23 mouse cellular contexts compared by ENCODE assay signal in the genomic region with DNA sequence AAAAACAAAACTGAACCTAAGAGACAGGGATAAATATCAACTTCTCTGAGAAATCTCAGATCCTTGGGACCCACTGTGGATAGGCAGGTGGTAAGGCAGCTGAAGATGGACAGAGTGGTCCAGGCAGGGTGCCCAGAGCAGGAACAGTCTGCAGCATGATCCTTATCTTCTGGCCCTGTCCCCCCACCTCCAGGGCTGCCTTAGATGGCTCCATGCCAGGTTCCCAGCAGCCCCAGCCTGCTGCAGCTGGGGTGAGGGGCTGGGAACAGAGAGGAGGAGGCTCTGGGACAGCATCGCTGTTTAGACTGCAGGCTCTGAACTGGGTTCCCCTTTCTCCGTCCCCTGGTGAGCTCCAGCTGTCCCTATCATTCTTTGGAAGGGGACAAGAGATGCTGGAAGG. TPM values are rescaled to one million over a fixed set of nuclear protein-coding genes. Genes with fewer than 3 reads are reported as not detected.
DNase-seq lines count a peak whose midpoint lies in the region; ATAC-seq and TF ChIP-seq lines count a peak whose summit lies in the region.
"Had no signal": no experiment of that assay in that cellular context is flagged by ENCODE, and none has a peak within 500 bp of the region (broad histone marks: within the 10 kb centered on the region; RNA-seq: fewer than 3 reads in every experiment).

No protein-coding gene starts in this region.

- no peak for TF ChIP-seq POLR2A in kidney, adult 2 months (IDR thresholded peaks at IDR 0.05; ENCODE audit: low read depth, low read length)

- no peaks in the 10 kb centered on the region for H3K27me3 ChIP-seq in intestine, embryonic 15.5 days (replicated peaks)
- H3K27me3 ChIP-seq in intestine, postnatal 0 days (replicated peaks; ENCODE audit: control insufficient read depth, insufficient read depth, low read length), result no peaks in the 10 kb centered on the region
- no peaks in the 10 kb centered on the region for H3K27me3 ChIP-seq in lung, embryonic 16.5 days (ENCODE audit: control insufficient read depth, insufficient read depth, low read depth, low read length)
- no peaks in the 10 kb centered on the region for H3K27me3 ChIP-seq in embryonic facial prominence, embryonic 15.5 days
- no peaks in the 10 kb centered on the region for H3K27me3 ChIP-seq in kidney, adult 2 months (replicated peaks; ENCODE audit: control insufficient read depth, insufficient read depth, low read length)

- no peak for TF ChIP-seq CTCF in intestine, postnatal 0 days (IDR thresholded peaks at IDR 0.05; ENCODE audit: low read depth)
- no peak for TF ChIP-seq CTCF in kidney, adult 2 months (conservative IDR thresholded peaks at IDR 0.05; ENCODE audit: insufficient read depth, insufficient read length, low read depth, low read length)

- no peaks in the 10 kb centered on the region for H3K36me3 ChIP-seq in intestine, embryonic 15.5 days
- no peaks in the 10 kb centered on the region for H3K36me3 ChIP-seq in intestine, postnatal 0 days (ENCODE audit: control insufficient read depth, insufficient read depth)
- no peaks in the 10 kb centered on the region for H3K36me3 ChIP-seq in lung, embryonic 16.5 days (ENCODE audit: control insufficient read depth, insufficient read depth, low read length)
- H3K36me3 ChIP-seq in embryonic facial prominence, embryonic 15.5 days, result no peaks in the 10 kb centered on the region
- H3K36me3 ChIP-seq in kidney, adult 2 months (ENCODE audit: control insufficient read depth, insufficient read depth, low read length), result no peaks in the 10 kb centered on the region
- H3K36me3 ChIP-seq: heart, embryonic 10.5 days had no signal

- no peak overlapping the region for H3K4me3 ChIP-seq in intestine, embryonic 15.5 days (replicated peaks)
- H3K4me3 ChIP-seq in intestine, postnatal 0 days (ENCODE audit: low read depth, low read length), result no peak overlapping the region
- H3K4me3 ChIP-seq in lung, embryonic 16.5 days (ENCODE audit: low read length), result no peak overlapping the region
- H3K4me3 ChIP-seq in embryonic facial prominence, embryonic 15.5 days (replicated peaks), result no peak overlapping the region
- H3K4me3 ChIP-seq in kidney, adult 2 months (ENCODE audit: insufficient read depth, low read depth, low read length), result no peak overlapping the region
- H3K4me3 ChIP-seq: heart, embryonic 10.5 days had no signal

- DNase-seq in cerebellum, postnatal 10 days, result peak; percentile 80 to 86
- no peak for DNase-seq in cerebellum, adult 9-10 months
- no peak for DNase-seq in lung, postnatal 36 days
- no peak for DNase-seq in kidney, adult 2 months
- DNase-seq: adrenal gland, adult 8-10 months; cerebellum, adult 9-11 months; gastrocnemius, postnatal 25 days; heart, adult 11 months; heart, postnatal 36 days; kidney, postnatal 14 days; layer of hippocampus, adult 9-11 months; liver; midbrain, embryonic 14.5 days; right cerebral cortex, postnatal 25 days had no signal

- no peak overlapping the region for H3K4me2 ChIP-seq in intestine, embryonic 15.5 days (replicated peaks)
- no peak overlapping the region for H3K4me2 ChIP-seq in intestine, postnatal 0 days (replicated peaks; ENCODE audit: low read depth)
- no peak overlapping the region for H3K4me2 ChIP-seq in lung, embryonic 16.5 days (ENCODE audit: low read depth, low read length)
- no peak overlapping the region for H3K4me2 ChIP-seq in embryonic facial prominence, embryonic 15.5 days (replicated peaks)
- H3K4me2 ChIP-seq: hindbrain, embryonic 14.5 days had no signal

- H3K4me1 ChIP-seq in intestine, embryonic 15.5 days (replicated peaks), result 0 out of 2 replicates have a peak, but pooled peaks cover 5% of the 10 kb centered on the region
- no peaks in the 10 kb centered on the region for H3K4me1 ChIP-seq in intestine, postnatal 0 days (replicated peaks; ENCODE audit: control insufficient read depth, insufficient read depth, low read length)
- 0 out of 2 replicates have a peak, but pooled peaks cover 2% of the 10 kb centered on the region for H3K4me1 ChIP-seq in lung, embryonic 16.5 days (replicated peaks; ENCODE audit: control insufficient read depth, insufficient read depth, low read length)
- H3K4me1 ChIP-seq in embryonic facial prominence, embryonic 15.5 days, result peaks cover 38% of the 10 kb centered on the region
- H3K4me1 ChIP-seq in kidney, adult 2 months (ENCODE audit: control insufficient read depth, insufficient read depth, low read length), result no peaks in the 10 kb centered on the region

- H3K9me3 ChIP-seq in intestine, embryonic 15.5 days, result no peaks in the 10 kb centered on the region
- H3K9me3 ChIP-seq in intestine, postnatal 0 days (ENCODE audit: control insufficient read depth), result no peaks in the 10 kb centered on the region
- 0 out of 2 replicates have a peak, but pooled peaks cover 3% of the 10 kb centered on the region for H3K9me3 ChIP-seq in lung, embryonic 16.5 days (ENCODE audit: control insufficient read depth, low read length)
- no peaks in the 10 kb centered on the region for H3K9me3 ChIP-seq in embryonic facial prominence, embryonic 15.5 days (replicated peaks)
- H3K9me3 ChIP-seq: heart, embryonic 10.5 days had no signal

- peak; percentile 34; the same call in 1 of the 2 replicates for ATAC-seq in intestine, embryonic 15.5 days
- no peak for ATAC-seq in intestine, postnatal 0 days
- ATAC-seq in lung, embryonic 16.5 days (ENCODE audit: low read depth), result peak; percentile 43; the same call in 1 of the 2 replicates
- 0 out of 2 replicates have a peak, but pooled peaks have one; percentile 39 for ATAC-seq in embryonic facial prominence, embryonic 15.5 days (ENCODE audit: insufficient number of reproducible peaks, low FRiP score, low TSS enrichment, low read depth)
- ATAC-seq: forebrain, embryonic 14.5 days; lung, postnatal 0 days had no signal

- no peak overlapping the region for H3K27ac ChIP-seq in intestine, embryonic 15.5 days
- no peak overlapping the region; the same call in 1 of the 2 replicates for H3K27ac ChIP-seq in intestine, postnatal 0 days (ENCODE audit: low read depth, low read length)
- H3K27ac ChIP-seq in lung, embryonic 16.5 days (ENCODE audit: low read length), result no peak overlapping the region
- H3K27ac ChIP-seq in embryonic facial prominence, embryonic 15.5 days (replicated peaks), result no peak overlapping the region
- no peak overlapping the region for H3K27ac ChIP-seq in kidney, adult 2 months (ENCODE audit: insufficient read depth, low read depth, low read length)
- H3K27ac ChIP-seq: heart, embryonic 10.5 days; hindbrain, embryonic 14.5 days; liver, embryonic 14.5 days had no signal

- H3K9ac ChIP-seq in intestine, embryonic 15.5 days, result no peak overlapping the region
- H3K9ac ChIP-seq in intestine, postnatal 0 days (ENCODE audit: low read depth, low read length), result no peak overlapping the region
- no peak overlapping the region for H3K9ac ChIP-seq in lung, embryonic 16.5 days (ENCODE audit: low read length)
- no peak overlapping the region for H3K9ac ChIP-seq in embryonic facial prominence, embryonic 15.5 days
- H3K9ac ChIP-seq: hindbrain, embryonic 14.5 days; liver, embryonic 14.5 days had no signal

- 41% methylated on average over 2 of the region's 2 CpGs for WGBS in intestine, embryonic 15.5 days
- 58% methylated on average over 2 of the region's 2 CpGs for WGBS in intestine, postnatal 0 days
- 34% methylated on average over 2 of the region's 2 CpGs for WGBS in lung, embryonic 16.5 days
- WGBS in embryonic facial prominence, embryonic 15.5 days, result 60% methylated on average over 2 of the region's 2 CpGs
- 90% methylated on average over 2 of the region's 2 CpGs for WGBS in kidney, adult 2 months

RNA-seq across cellular contexts. Expression of a gene that starts 27.8 kb away (rescaled TPM):
- 14.5 and 15.8 TPM in 2 replicates for polyA plus RNA-seq in intestine, embryonic 15.5 days (2015; fragmentation: Nextera tagmentation; extraction: Ambion mirVana)
- polyA plus RNA-seq in intestine, postnatal 0 days (2015; fragmentation: Nextera tagmentation; extraction: Ambion mirVana), result 7.2 and 7.4 TPM in 2 replicates
- polyA plus RNA-seq in lung, embryonic 16.5 days (2015; fragmentation: Nextera tagmentation; extraction: Ambion mirVana), result 4.3 and 4.6 TPM in 2 replicates
- polyA plus RNA-seq in embryonic facial prominence, embryonic 15.5 days (2015; fragmentation: Nextera tagmentation; extraction: Ambion mirVana), result 48.1 and 48.8 TPM in 2 replicates
- polyA plus RNA-seq in kidney, adult 2 months (2012; rRNA removed), result 5.7 and 6.6 TPM in 2 replicates

RNA-seq across cellular contexts. Expression of a gene that starts 45.4 kb away (rescaled TPM):
- 0.46 and 0.58 TPM in 2 replicates for polyA plus RNA-seq in intestine, embryonic 15.5 days (2015; fragmentation: Nextera tagmentation; extraction: Ambion mirVana)
- 0.22 and 0.43 TPM in 2 replicates for polyA plus RNA-seq in intestine, postnatal 0 days (2015; fragmentation: Nextera tagmentation; extraction: Ambion mirVana)
- 0.19 TPM in 1 of 2 replicates, not detected in the other for polyA plus RNA-seq in lung, embryonic 16.5 days (2015; fragmentation: Nextera tagmentation; extraction: Ambion mirVana)
- 1.2 and 1.8 TPM in 2 replicates for polyA plus RNA-seq in embryonic facial prominence, embryonic 15.5 days (2015; fragmentation: Nextera tagmentation; extraction: Ambion mirVana)
- 4.1 and 4.2 TPM in 2 replicates for polyA plus RNA-seq in kidney, adult 2 months (2012; rRNA removed)

Comparison
In these comparisons a context has a peak if more than half of its experiments do, and no peak if none do; other contexts are left out.
1. DNase-seq: peak in cerebellum, postnatal 10 days (2 of 2); none in cerebellum, adult 9-10 months (single experiment), lung, postnatal 36 days (single experiment) and kidney, adult 2 months (single experiment).